Mouse (Mus musculus) fat pad, adult 2 months (tissue): ENCODE measurements at regions not wholly inside any gene's neighbourhood (a gene's known extent, or its start where the extent isn't known, plus 50 kb on each side); places are given as distances from the start of the nearest gene placed in this dataset.
A peak's percentile ranks its signal among the peaks of the same experiment; 100 is the strongest.
"Not testable (repeated sequence)": the region's sequence is repeated elsewhere in the genome, so short reads cannot be mapped to it uniquely, and the experiment has no call there.

Experiments
- DNase-seq: peaks from one replicate; pipeline ENCODE4 v3.0.0-alpha.2; 2011; ENCODE audit warnings: low read depth, low spot score; ENCODE audit errors: extremely low read depth

- no peak for DNase-seq
Observed at GRCm38 (mm10) chr15:42069072-42069471, 1934.9 kb downstream of the 9330182O14Rik start.

GRCm38 (mm10) chr15:42073486-42073885 is 1939.3 kb downstream of the 9330182O14Rik start:
- DNase-seq: no peak

GRCm38 (mm10) chr15:42082436-42082835 is 1948.3 kb downstream of the 9330182O14Rik start:
- no peak for DNase-seq

DNA sequence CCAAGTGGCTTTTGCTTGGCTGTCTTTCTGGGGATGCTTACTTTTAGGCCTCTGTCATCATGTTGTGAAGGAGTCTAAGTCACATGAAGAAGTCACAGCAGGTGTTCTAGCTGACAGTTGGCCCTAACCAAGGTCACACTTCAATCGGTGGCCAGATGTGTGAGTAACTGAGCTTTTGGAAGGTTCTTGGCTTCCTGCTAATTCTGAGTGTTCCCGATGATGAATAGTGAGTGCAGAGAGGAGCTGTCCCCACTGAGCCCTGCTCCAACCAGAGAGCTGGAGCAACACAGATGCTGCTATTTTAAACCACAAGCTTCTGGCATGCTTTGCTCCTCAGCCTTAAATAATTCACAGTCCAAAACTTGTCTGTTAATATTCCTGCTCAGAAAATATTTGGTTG is 1966.6 kb downstream of the 9330182O14Rik start:
- no peak for DNase-seq

GRCm38 (mm10) chr15:42104816-42105215 is 1970.7 kb downstream of the 9330182O14Rik start:
- no peak for DNase-seq

- no peak for DNase-seq
Observed at GRCm38 (mm10) chr15:42107106-42107505, 1972.9 kb downstream of the 9330182O14Rik start.

DNA sequence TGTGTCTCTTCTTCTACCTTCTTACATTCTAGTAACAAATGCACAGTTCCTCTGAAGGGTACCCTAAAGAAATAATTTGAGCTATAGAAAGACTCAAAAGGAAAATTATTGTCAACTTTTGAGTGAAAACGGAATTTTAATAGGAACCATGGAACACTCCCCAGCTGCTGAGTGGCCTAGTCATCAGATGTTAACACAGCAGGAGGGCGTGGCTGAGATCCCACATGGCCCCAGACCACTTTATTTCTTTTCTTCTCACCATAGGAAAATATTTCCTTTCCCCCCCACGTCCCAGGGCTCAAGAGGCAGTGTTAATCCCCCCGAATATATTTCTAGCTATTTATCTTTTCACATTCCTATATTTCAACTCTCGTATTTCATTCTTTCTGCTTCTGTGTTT is 1977.6 kb downstream of the 9330182O14Rik start:
- no peak for DNase-seq

DNA sequence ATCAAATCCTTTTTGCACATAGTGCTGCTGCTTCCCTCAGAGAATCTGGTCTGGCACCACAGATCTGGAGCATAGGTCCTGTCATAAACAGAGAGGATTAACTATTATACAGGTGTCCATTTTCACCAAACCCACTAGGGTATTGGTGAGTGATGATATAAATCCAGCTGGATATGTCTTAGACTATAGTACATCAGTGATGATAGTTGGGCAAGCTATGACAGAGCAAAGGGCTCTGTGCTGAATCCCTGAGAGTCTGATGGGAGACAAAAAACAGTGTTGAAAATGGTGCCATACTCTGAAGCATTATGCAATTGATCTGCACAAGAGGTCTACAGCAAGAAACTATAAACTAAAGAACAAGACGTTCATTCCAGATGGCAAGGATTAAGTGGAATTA is 1993.3 kb downstream of the 9330182O14Rik start:
- DNase-seq: peak; percentile 93

DNA sequence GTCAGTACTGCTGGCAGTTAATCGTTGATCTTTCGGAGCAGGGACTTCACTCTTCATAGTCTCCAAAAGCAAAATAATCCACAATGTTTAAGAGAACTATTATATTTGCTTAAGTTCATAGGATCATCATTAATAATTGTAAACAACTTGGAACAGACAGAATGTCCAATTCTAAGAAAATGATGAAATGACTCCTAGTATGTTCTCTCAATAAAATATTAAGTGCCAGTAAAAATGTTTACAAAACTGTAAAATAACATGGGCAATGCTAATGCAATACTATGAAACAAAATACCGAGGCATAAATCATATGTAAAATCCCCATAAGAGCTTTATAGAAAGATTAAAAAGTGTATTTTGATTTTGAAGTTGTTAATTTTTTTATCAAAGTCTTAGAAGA is 1994.8 kb downstream of the 9330182O14Rik start:
- DNase-seq: peak; percentile 34

DNA sequence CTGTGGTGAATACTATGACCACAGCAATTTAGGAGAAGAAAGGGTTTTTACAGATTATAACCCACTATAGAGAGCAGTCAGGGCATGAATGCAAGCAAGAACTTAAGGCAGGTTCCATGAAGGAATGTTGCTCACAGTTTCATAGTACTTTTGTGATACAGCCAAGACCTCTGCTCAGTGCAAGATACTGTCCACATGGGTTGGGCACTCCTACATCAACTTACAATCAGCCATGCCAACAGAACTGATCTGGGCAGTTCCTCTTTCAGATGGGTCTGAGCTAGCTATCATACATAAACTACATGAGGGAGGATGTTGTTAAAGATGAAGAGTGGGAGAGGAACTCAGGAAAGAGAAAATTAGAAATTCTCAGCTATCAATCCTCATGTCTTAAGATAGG is 2032.4 kb downstream of the 9330182O14Rik start:
- no peak for DNase-seq

- not testable (repeated sequence) for DNase-seq
Observed at GRCm38 (mm10) chr15:42177766-42178165, 2043.6 kb downstream of the 9330182O14Rik start.

DNA sequence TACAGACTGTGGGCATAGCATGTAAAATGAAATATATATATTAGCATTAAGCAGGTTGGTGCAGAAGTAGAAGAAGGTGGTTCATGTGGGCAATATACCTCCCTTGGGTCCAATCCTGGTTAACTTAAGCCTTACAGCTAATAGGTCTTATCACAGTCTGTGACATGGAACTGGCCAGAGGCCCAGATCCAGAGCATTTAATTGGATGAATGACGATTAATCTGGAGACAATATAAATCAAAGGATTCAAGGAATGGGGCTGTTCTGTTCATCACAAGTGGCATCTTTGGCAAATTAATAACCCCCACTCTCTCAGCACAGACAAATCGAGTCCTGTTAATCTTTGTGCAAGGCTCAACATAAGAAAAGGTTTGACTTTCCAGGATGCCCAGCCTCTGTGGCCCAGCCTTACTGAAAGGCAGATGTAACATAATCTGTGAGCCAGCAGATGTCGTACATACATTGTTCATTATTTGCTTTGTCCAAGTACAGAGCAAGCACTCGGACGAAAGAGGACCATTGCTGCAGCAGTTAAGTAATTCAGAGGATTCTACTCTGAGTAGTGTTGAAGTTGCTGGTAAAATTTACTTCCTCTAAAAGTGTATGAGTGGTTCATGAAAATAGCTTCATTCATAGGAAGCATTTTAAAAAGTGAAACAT is 2073.2 kb downstream of the 9330182O14Rik start:
- DNase-seq: no peak

GRCm38 (mm10) chr15:42219496-42219895 is 2085.3 kb downstream of the 9330182O14Rik start:
- no peak for DNase-seq

DNA sequence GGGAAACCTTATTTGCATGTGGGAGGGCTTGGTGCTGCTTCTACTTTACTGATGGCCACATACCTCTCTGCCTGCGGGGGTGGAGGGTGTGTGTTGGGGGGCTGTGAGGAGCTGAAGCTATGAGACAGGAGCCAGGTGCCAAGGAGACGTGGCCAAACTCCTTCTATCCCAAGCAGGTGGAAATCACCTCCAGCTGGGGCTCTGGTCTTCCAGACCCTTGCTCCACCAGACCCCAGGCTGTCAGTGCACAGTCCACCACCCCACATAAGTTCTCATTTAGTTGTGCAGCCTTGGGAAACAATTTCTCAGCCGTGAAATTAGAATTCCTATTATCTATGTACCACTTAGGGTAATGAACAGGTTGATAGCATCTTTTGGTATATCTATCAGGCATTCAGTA is 2085.8 kb downstream of the 9330182O14Rik start:
- no peak for DNase-seq

DNA sequence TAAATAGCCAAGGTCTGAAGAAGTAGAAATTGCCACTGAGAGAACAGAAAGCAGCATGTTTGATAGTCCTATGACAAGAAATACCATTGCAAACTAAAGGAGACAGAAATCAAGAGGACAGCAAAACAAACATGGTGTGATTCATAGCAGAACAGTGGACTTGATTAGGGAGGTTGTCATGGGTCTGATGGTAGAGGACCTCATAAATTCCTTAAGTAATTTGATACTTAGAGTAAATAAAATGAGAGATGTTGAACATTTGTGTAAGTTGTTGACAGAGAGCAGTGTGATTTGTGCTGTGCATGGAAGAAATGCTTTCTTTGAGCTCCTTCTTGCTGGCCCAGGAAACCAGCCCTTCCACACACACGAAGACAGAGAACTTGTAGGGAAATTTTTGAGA is 2090.8 kb downstream of the 9330182O14Rik start:
- no peak for DNase-seq

GRCm38 (mm10) chr15:42231692-42232091 is 2097.5 kb downstream of the 9330182O14Rik start:
- DNase-seq: no peak

DNA sequence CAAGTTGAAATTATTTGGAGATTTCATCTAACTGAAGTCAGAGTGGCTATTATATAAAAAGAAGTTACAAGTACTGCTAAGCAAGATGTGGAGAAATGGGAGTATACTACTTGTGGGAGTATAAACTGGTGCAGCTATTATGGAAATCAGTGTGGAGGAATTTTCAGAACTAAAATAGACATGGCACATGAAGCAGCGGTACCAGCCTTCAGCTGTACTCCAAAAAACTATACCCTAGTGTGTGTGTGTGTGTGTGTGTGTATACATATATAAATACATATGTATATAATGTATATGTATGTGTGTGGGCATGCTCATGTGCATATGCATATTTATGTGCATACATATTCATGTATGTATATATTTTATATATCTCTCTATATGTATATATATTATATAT is 2112.6 kb downstream of the 9330182O14Rik start:
- DNase-seq: no peak

DNA sequence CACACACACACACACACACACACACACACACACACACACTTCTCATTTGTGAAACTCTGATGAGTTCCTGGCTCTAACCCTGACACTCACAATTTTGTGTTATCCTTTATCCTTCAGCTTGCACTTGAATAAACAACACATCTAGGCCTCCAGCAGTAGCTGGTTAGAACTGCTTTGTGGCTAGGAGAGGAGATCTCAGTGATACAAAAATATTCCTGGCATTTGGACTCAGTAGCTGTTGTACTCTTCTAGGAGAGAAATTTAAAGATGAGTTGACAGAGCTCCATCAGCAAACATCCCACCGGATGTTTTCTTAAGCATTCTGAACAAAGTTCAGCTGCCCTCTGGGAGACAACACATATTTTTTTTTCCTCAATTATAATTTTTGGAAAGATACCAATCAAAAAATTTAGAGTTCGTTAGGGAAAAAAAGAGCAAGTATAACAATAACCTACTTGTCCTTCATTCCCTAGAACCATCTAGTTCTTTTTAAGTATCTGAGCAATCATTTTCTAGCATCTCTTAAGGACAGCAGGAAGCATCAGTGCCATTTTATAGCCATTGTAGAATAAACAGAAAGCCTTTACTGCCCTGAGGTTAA is 2118.7 kb downstream of the 9330182O14Rik start:
- DNase-seq: no peak

GRCm38 (mm10) chr15:42256343-42256742 is 2122.2 kb downstream of the 9330182O14Rik start:
- no peak for DNase-seq

GRCm38 (mm10) chr15:42275117-42275516 is 2141.0 kb downstream of the 9330182O14Rik start:
- no peak for DNase-seq

DNA sequence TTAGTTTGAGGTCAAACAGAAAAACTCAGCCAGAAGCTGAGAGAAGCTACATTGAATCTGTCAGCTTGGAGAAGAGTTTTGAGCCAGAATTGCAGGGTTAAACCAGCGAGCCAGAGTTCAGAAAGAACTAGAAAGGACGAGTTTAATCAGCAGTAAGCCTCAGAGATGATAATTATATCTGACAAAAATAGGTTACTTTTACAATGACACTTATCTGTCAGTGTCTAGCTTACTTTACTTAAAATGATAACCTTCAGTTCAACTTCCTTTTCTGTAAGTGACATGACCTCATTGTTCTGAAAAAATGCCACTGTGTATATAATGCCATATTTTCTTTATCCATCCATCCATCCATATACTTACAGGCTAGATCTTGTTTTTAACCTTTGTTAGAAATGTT is 2143.1 kb downstream of the 9330182O14Rik start:
- no peak for DNase-seq

- no peak for DNase-seq
Observed at GRCm38 (mm10) chr15:42280810-42281209, 2146.6 kb downstream of the 9330182O14Rik start.

- no peak for DNase-seq
Observed at GRCm38 (mm10) chr15:42296406-42296805, 2162.2 kb downstream of the 9330182O14Rik start.
